ENCODE assay signal across 29 mouse cellular contexts in genomic region chr7:34480771-34481170, GRCm38 (mm10).
DNase-seq lines count a peak whose midpoint lies in the region; ATAC-seq and TF ChIP-seq lines count a peak whose summit lies in the region.
"Had no signal": no experiment of that assay in that cellular context is flagged by ENCODE, and none has a peak within 500 bp of the region (broad histone marks: within the 10 kb centered on the region; RNA-seq: fewer than 3 reads in every experiment).

No protein-coding gene starts in this region.

- H3K4me3 ChIP-seq in E14TG2a.4 (replicated peaks; ENCODE audit: low read length) (peak overlapping the region; percentile 52), ES-Bruce4 (ENCODE audit: low read depth, low read length) (peak overlapping the region; percentile 58)
- H3K4me3 ChIP-seq: embryonic facial prominence, embryonic 10.5 days; embryonic facial prominence, embryonic 13.5 days; erythroblast, embryonic 14.5 days; forebrain, embryonic 12.5 days; forebrain, embryonic 15.5 days; heart, adult 2 months; heart, embryonic 10.5 days; heart, embryonic 13.5 days had no signal

- H3K4me1 ChIP-seq in E14TG2a.4 (replicated peaks; ENCODE audit: low read depth, low read length): peaks cover 9% of the 10 kb centered on the region
- H3K4me1 ChIP-seq in ES-Bruce4 (ENCODE audit: control insufficient read depth, insufficient read depth, low read length): peaks cover 1% of the 10 kb centered on the region
- H3K4me1 ChIP-seq: embryonic facial prominence, embryonic 10.5 days; embryonic facial prominence, embryonic 13.5 days; forebrain, embryonic 12.5 days; forebrain, embryonic 15.5 days; heart, embryonic 10.5 days had no signal

- TF ChIP-seq CTCF in E14TG2a.4 (conservative IDR thresholded peaks at IDR 0.05; ENCODE audit: low read length): no peak
- TF ChIP-seq CTCF in ES-Bruce4 (IDR thresholded peaks at IDR 0.05; ENCODE audit: low read depth, low read length): no peak

- H3K9me3 ChIP-seq in E14TG2a.4 (ENCODE audit: low read length) (no peaks in the 10 kb centered on the region), ES-Bruce4 (replicated peaks; ENCODE audit: control insufficient read depth, insufficient read depth, low read length, poor library complexity, severe bottlenecking) (no peaks in the 10 kb centered on the region)
- H3K9me3 ChIP-seq: embryonic facial prominence, embryonic 13.5 days; forebrain, embryonic 12.5 days; forebrain, embryonic 15.5 days; heart, embryonic 10.5 days; heart, embryonic 13.5 days had no signal

- no peak overlapping the region for H3K9ac ChIP-seq in ES-Bruce4 (ENCODE audit: low read depth, poor library complexity, severe bottlenecking)
- H3K9ac ChIP-seq: embryonic facial prominence, embryonic 13.5 days; forebrain, embryonic 12.5 days; forebrain, embryonic 15.5 days; heart, embryonic 13.5 days; hindbrain, embryonic 14.5 days had no signal

- no peak for ATAC-seq in frontal cortex, adult (ENCODE audit: low TSS enrichment)
- ATAC-seq: CD4-positive, CD25-positive, alpha-beta regulatory T cell, adult 4 months; forebrain, embryonic 15.5 days; hindbrain, postnatal 0 days; inflammation-experienced regulatory T-cells, adult 6 months had no signal

- no peak overlapping the region for H3K27ac ChIP-seq in ES-Bruce4 (ENCODE audit: insufficient read depth, low read length)
- H3K27ac ChIP-seq: embryonic facial prominence, embryonic 10.5 days; embryonic facial prominence, embryonic 13.5 days; forebrain, embryonic 12.5 days; forebrain, embryonic 15.5 days; heart, adult 2 months; heart, embryonic 10.5 days; heart, embryonic 13.5 days; hindbrain, embryonic 14.5 days; hindbrain, postnatal 0 days had no signal

- DNase-seq in R1 (ENCODE audit: low read depth, low spot score): peak; percentile 97
- DNase-seq in retina, embryonic 14.5 days (ENCODE audit: low spot score): no peak
- no peak for DNase-seq in adrenal gland, postnatal 4 days (ENCODE audit: low spot score in 2 of 2)
- DNase-seq: adrenal gland, adult 2 months; adrenal gland, postnatal 14 days; cerebellum, adult 11-12 months; cerebellum, adult 8-10 months; cerebellum, postnatal 10 days; cerebellum, postnatal 36 days; embryo, embryonic 11 days; gastrocnemius, postnatal 10 days; gastrocnemius, postnatal 36 days; heart, adult 2 months; heart, postnatal 14 days; heart, postnatal 4 days had no signal

- TF ChIP-seq POLR2A in ES-Bruce4 (IDR thresholded peaks at IDR 0.05; ENCODE audit: insufficient read depth, low read length): no peak

- no peaks in the 10 kb centered on the region for H3K36me3 ChIP-seq in E14TG2a.4 (ENCODE audit: insufficient read depth, low read length)
- H3K36me3 ChIP-seq in ES-Bruce4 (ENCODE audit: control insufficient read depth, insufficient read depth, low read length, poor library complexity, severe bottlenecking): no peaks in the 10 kb centered on the region
- H3K36me3 ChIP-seq: embryonic facial prominence, embryonic 10.5 days; embryonic facial prominence, embryonic 13.5 days; forebrain, embryonic 12.5 days; forebrain, embryonic 15.5 days; heart, embryonic 10.5 days; heart, embryonic 13.5 days had no signal

- H3K27me3 ChIP-seq in E14TG2a.4 (ENCODE audit: insufficient read depth, low read length) (no peaks in the 10 kb centered on the region), ES-Bruce4 (ENCODE audit: control insufficient read depth, insufficient read depth, low read length, poor library complexity, severe bottlenecking) (no peaks in the 10 kb centered on the region)
- H3K27me3 ChIP-seq: embryonic facial prominence, embryonic 13.5 days; forebrain, embryonic 12.5 days; forebrain, embryonic 15.5 days; heart, embryonic 13.5 days had no signal

- TF ChIP-seq EP300 in ES-Bruce4 (IDR thresholded peaks at IDR 0.05; ENCODE audit: insufficient read depth, low read depth, low read length): no peak
